Mouse (Mus musculus): ENCODE measurements around the gene Hoxc5. TPM values are rescaled to one million over a fixed set of nuclear protein-coding genes. Genes with fewer than 3 reads are reported as not detected.

Hoxc5 gene
- polyA plus RNA-seq, 1 experiment, result 7.0 TPM

- no peak for DNase-seq (ENCODE audit: low read depth)
- TF ChIP-seq CTCF (IDR thresholded peaks at IDR 0.05; ENCODE audit: borderline replicate concordance, extremely low read depth, insufficient read depth, insufficient read length) (no peak), POLR2A (IDR thresholded peaks at IDR 0.05; ENCODE audit: borderline replicate concordance, extremely low read depth, insufficient read depth, insufficient read length, poor library complexity, severe bottlenecking) (no peak)
Measured at GRCm38 (mm10) chr15:102931706-102932358, 35.4 kb upstream of the Hoxc5 start.

GRCm38 (mm10) chr15:102934438-102934837 lies 32.8 kb upstream of the Hoxc5 start:
- TF ChIP-seq POLR2A (IDR thresholded peaks at IDR 0.05; ENCODE audit: borderline replicate concordance, extremely low read depth, insufficient read depth, insufficient read length, poor library complexity, severe bottlenecking), result no peak
- no peak for TF ChIP-seq CTCF (IDR thresholded peaks at IDR 0.05; ENCODE audit: borderline replicate concordance, extremely low read depth, insufficient read depth, insufficient read length)
- DNase-seq (ENCODE audit: low read depth), result no peak

DNA sequence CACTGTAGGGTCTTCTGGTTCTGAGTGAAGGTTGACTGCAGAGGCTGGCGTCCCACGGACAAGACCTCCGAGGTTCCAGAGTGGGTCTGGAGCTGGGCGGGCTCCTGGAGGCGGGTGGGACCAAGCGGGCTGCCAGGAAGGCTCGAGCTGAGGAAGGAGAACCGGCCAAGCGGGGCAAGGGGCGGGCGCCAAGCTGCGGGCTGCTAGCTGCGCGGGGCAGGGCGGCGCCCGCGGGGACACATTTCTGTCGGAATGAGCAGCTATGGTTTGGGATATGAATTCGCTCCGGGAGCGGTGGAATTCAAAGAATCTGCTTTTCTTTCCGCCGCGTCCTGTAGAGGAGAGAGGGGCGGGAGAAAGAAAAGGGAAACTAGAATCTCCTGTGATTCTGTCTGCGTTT lies 32.3 kb upstream of the Hoxc5 start:
- DNase-seq (ENCODE audit: low read depth), result no peak
- no peak for TF ChIP-seq CTCF (IDR thresholded peaks at IDR 0.05; ENCODE audit: borderline replicate concordance, extremely low read depth, insufficient read depth, insufficient read length)
- TF ChIP-seq POLR2A (IDR thresholded peaks at IDR 0.05; ENCODE audit: borderline replicate concordance, extremely low read depth, insufficient read depth, insufficient read length, poor library complexity, severe bottlenecking), result no peak

DNA sequence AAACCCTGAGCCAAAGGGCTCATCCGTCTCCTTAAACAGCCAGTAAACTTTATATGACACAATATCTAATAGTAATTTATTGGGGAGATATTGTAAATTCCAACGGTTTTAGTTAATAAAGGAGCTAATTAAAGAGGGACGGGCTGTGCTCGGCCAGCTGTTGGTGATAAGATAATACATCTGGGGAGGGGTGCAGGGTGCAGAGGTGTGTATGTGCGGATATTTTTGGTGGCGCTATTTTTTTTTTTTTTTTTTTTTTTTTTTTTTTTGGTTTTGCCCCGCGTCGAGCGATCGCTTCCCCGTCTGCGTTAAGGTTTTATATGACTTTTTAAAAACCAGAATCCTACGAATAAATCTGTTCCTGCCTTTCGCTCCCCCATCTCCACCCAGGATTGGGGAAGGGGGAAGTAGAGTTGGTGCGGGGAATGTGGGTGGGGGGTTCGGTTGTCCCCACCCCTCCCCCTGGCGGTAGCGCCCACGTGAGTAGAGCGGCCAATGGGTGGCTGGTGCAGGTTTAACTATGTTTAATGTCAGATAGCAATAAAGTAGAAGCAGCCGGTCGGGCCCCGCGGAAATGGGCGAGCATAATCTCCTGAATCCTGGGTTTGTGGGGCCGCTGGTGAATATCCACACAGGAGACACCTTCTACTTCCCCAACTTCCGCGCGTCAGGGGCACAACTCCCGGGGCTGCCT lies 30.8 kb upstream of the Hoxc5 start, which contains the start of gene Hoxc12:
Gene Hoxc12, plus strand, starts transcription at position 479 of the 694 bp plus-strand sequence.
- TF ChIP-seq POLR2A (IDR thresholded peaks at IDR 0.05; ENCODE audit: borderline replicate concordance, extremely low read depth, insufficient read depth, insufficient read length, poor library complexity, severe bottlenecking) (no peak), CTCF (IDR thresholded peaks at IDR 0.05; ENCODE audit: borderline replicate concordance, extremely low read depth, insufficient read depth, insufficient read length) (no peak)

DNA sequence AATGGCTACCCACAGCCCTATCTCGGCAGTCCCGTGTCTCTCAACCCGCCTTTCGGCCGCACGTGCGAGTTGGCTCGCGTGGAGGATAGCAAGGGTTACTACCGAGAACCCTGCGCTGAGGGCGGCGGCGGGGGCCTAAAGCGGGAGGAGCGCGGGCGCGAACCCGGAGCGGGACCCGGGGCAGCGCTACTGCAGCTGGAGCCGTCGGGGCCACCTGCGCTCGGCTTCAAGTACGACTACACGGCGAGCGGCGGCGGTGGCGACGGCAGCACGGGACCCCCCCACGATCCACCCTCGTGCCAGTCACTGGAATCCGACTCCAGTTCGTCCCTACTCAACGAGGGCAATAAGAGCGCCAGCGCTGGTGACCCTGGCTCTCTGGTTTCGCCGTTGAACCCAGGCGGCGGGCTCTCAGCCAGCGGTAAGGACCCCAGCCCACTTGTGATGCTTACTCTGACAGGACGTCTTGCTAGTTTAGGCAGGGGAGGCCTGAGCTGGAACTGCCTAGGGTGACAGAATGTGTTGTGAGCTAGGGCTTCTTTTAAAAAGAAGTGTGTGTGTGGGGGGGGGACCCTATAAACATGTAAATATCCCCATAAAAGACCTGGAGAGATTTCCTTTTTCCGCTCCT lies 30.1 kb upstream of the Hoxc5 start:
- DNase-seq (ENCODE audit: low read depth), result no peak
- TF ChIP-seq CTCF (IDR thresholded peaks at IDR 0.05; ENCODE audit: borderline replicate concordance, extremely low read depth, insufficient read depth, insufficient read length) (no peak), POLR2A (IDR thresholded peaks at IDR 0.05; ENCODE audit: borderline replicate concordance, extremely low read depth, insufficient read depth, insufficient read length, poor library complexity, severe bottlenecking) (no peak)

More for the DNA sequence above, 30.8 kb upstream of the Hoxc5 start, which contains the start of gene Hoxc12:
- DNase-seq (ENCODE audit: low read depth), result no peak

- TF ChIP-seq CTCF (IDR thresholded peaks at IDR 0.05; ENCODE audit: borderline replicate concordance, extremely low read depth, insufficient read depth, insufficient read length) (no peak), POLR2A (IDR thresholded peaks at IDR 0.05; ENCODE audit: borderline replicate concordance, extremely low read depth, insufficient read depth, insufficient read length, poor library complexity, severe bottlenecking) (no peak)
- DNase-seq (ENCODE audit: low read depth), result no peak
Measured at GRCm38 (mm10) chr15:102939256-102940155, 27.7 kb upstream of the Hoxc5 start.

DNA sequence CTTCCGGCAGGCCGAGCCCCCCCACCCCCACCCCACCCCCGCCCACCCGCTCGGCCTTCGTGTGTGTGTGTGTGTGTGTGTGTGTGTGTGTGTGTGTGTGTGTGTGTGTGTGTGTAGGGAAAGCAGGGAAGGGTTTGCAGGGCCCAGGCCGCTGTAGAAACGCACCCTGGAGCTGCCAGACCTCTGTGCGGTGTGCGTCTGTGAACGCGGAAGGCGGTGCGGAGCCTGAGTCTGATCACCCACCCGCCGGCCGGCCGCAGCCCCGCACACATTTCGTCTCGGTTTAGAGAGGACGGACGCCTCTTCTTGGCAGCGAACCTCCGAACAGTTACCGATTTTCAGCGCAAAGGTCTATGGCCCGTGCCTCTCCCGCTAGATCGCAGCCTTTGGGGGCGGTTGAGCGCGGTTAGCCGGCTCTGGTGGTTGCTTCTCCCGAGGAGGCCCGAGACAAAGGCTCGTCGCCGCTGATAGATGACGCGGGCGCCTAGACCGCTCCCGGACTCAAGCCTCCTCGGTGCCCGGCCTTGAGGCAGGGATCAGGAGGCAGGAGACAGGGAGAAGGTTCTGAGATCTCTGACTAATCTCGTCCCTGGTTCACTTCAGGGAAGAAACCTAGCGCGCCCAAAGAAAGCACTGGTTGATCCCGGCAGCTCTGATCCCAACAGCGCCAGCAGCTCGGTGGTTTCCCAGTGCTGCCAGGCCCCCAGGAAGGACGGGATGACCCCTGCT lies 24.3 kb upstream of the Hoxc5 start:
- TF ChIP-seq CTCF (IDR thresholded peaks at IDR 0.05; ENCODE audit: borderline replicate concordance, extremely low read depth, insufficient read depth, insufficient read length) (no peak), POLR2A (IDR thresholded peaks at IDR 0.05; ENCODE audit: borderline replicate concordance, extremely low read depth, insufficient read depth, insufficient read length, poor library complexity, severe bottlenecking) (no peak)

GRCm38 (mm10) chr15:102943468-102943813 lies 23.8 kb upstream of the Hoxc5 start:
- no peak for DNase-seq (ENCODE audit: low read depth)
- TF ChIP-seq CTCF (IDR thresholded peaks at IDR 0.05; ENCODE audit: borderline replicate concordance, extremely low read depth, insufficient read depth, insufficient read length) (no peak), POLR2A (IDR thresholded peaks at IDR 0.05; ENCODE audit: borderline replicate concordance, extremely low read depth, insufficient read depth, insufficient read length, poor library complexity, severe bottlenecking) (no peak)

More for the DNA sequence above, 24.3 kb upstream of the Hoxc5 start:
- no peak for DNase-seq (ENCODE audit: low read depth)

DNA sequence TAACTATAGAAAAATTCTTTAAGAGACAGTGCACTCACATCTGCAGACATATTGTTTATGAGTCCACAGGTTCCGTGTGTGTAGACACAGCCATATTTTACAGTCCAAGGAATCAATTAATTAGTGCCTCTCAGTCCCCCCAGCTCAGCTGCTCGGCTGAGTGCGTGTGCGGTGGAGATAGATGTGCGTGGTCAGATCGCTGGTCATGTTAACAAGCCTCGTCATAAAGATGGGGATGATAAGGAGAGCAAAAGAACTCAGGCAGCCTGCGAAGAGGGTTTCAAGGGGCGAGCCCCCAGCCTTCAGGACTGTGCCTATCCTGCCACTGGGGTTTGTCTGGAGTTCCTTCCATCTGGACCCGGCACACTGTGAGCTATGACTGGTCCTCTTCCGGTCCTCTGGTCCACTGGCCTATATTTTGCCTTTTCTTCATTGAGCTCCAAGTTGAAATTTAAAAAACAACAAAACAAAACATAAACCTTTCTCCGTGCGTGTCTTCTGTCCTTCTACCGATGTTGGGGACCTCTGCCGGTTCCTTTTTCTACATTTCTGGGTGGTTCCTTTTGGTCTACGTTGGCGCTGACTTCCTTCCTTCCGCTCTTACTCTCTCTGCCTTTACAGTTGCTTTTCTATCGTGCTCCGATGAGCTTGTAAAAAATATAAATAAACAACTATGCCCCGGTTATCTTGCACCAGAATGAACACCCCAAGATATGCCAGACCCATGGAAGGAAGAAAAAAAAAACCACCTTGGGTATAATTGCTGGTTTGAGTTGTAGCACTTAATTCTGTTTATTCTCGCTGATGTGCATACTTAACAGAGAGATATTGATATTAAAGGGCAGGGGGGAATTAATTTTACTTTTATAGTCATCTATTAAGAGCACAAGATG lies 21.8 kb upstream of the Hoxc5 start:
- TF ChIP-seq POLR2A (IDR thresholded peaks at IDR 0.05; ENCODE audit: borderline replicate concordance, extremely low read depth, insufficient read depth, insufficient read length, poor library complexity, severe bottlenecking) (no peak), CTCF (IDR thresholded peaks at IDR 0.05; ENCODE audit: borderline replicate concordance, extremely low read depth, insufficient read depth, insufficient read length) (no peak)
- DNase-seq (ENCODE audit: low read depth), result no peak
